Mouse (Mus musculus): ENCODE measurements around the gene Gja8. TPM values are rescaled to one million over a fixed set of nuclear protein-coding genes. Genes with fewer than 3 reads are reported as not detected.

Gene Gja8
- not detected for total RNA-seq (2022)

DNA sequence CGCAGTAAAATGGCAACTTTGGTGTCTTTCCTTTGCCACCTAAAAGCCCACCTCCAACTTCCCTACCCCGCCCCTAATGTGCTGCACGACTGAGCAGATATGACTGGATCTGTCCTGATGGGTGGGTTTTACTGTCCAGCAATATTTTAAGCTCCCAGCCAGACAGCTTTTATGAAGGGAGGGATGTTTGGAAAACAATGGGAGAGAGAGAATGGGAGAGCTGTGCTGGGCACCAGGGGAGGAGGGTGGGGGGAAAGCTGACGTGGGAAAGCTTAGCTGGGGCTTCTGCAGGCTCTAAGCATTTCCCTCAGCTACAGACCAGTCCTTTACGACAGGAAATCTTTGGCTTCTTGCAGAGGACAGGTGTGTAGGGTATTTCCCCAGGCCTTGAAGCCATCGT is at the start of gene Gja8:
Gene Gja8, minus strand, starts transcription at position 101 of the 400 bp plus-strand sequence.
- no peak for DNase-seq (ENCODE audit: low spot score in 2 of 2)

- DNase-seq (ENCODE audit: low spot score in 2 of 2) = no peak
Measured at GRCm38 (mm10) chr3:96974467-96974866, 48.6 kb upstream of the Gja8 start.

GRCm38 (mm10) chr3:96970986-96971385 is 45.2 kb upstream of the Gja8 start:
- DNase-seq (ENCODE audit: low spot score in 2 of 2) = no peak

- no peak for DNase-seq (ENCODE audit: low spot score in 2 of 2)
Measured at GRCm38 (mm10) chr3:96963088-96964034, 37.5 kb upstream of the Gja8 start.

DNA sequence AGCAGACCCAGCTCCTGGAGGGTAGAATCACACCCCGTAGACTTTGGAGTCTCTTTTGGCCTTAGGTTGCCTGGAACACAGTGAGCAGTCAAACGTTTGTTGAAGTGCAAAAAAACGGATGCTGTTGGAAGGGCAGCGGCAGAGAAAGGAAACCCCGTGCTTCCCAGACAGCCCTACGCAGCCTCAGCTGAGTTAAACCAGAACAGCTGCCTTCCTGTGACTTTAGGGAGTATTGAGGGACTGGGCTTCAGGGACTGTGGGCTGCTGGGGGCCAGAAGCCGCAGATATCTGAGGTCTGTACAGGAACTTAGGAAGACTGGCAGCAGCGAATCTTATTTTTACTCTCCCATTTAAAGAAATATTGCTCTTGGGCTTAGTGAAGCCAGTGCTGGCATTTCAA is 34.8 kb upstream of the Gja8 start:
- DNase-seq (ENCODE audit: low spot score in 2 of 2) = no peak

GRCm38 (mm10) chr3:96953489-96954233 is 27.8 kb upstream of the Gja8 start:
- DNase-seq (ENCODE audit: low spot score in 2 of 2) = no peak

- DNase-seq (ENCODE audit: low spot score in 2 of 2) = no peak
Measured at GRCm38 (mm10) chr3:96942706-96943105, 16.9 kb upstream of the Gja8 start.

DNA sequence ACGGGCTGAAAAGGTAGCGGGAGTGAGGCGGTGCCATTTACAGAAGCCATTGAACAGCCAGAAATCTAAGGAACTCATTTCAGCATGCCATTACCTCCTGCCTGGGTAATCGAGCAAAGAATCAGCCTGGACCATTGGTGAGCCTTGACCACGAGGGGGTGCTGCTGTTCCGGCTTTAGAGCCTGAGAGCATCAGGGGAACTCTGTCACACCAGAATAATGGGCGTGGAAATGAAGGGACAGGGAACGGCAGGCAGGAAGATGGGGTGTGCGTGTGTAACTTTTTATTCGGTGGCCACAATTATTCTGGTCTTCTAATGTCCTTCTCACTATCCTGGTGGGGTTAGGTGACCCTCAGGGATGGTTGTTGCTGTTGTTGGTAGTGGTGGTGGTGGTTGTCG is 12.9 kb upstream of the Gja8 start:
- peak; percentile 63 to 71 for DNase-seq (ENCODE audit: low spot score in 2 of 2)

DNA sequence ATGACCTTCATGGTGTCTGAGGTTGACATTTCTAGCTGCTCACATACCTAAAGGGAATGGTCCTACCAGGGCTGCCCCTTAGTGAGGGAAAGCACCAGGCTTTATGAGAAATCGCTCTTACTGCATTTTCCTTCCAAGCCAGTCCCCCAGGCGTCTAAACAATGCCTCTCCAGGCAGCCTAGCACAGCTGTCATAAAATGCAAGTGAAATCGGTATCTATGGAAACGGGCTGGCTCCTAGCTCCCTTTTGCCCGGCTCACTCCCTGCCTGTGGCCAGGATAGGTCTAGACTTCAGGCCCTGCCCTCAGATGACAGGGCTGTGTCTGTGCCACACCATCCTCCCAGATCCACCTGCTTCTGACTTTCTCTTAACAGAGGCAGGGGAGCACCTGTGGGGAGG is 11.8 kb upstream of the Gja8 start:
- no peak for DNase-seq (ENCODE audit: low spot score in 2 of 2)

GRCm38 (mm10) chr3:96936241-96936640 is 10.4 kb upstream of the Gja8 start:
- no peak for DNase-seq (ENCODE audit: low spot score in 2 of 2)

- DNase-seq (ENCODE audit: low spot score in 2 of 2) = no peak
Measured at GRCm38 (mm10) chr3:96931261-96931681, 5.5 kb upstream of the Gja8 start.

DNA sequence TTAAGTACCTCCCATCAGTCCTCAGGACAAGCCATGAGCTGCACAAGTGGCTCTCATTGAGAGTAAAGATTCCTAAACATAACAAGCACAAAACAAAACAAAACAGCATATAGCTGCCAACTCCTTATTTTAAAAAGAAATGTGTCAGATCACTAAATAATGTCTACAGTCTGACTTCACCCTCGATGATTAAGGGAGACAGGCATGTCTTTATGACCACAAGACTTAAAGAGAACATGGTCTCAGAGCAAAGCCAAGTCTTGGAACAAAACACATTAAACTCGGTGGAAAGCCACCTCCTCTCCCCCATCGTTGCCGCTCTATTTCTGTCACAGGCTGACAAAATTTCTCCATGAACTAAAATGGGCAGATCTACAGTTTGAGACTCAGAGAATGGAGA is 1.2 kb downstream of the Gja8 start:
- no peak for DNase-seq (ENCODE audit: low spot score in 2 of 2)

DNA sequence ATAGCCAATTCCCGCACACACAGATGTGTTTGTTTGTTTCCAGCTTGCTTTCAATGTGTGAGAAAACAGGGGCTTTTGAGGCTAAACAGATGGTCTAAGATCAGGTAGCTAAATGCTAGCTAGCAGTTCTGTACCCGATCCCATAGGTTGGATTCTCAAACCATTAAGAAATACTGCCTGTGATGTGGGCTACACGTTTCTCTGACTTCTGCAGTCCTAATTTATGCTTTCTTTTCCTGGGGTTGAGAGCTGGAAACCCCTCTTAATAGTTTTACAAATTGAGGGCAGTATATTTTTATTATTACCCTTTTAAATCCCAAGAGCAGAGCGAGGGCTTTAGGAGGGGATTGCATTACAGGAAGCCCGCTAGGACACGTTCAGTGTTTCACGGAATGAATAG is 4.8 kb downstream of the Gja8 start:
- DNase-seq (ENCODE audit: low spot score in 2 of 2) = no peak

GRCm38 (mm10) chr3:96905592-96905991 is 20.2 kb downstream of the Gja8 start:
- no peak for DNase-seq (ENCODE audit: low spot score in 2 of 2)

DNA sequence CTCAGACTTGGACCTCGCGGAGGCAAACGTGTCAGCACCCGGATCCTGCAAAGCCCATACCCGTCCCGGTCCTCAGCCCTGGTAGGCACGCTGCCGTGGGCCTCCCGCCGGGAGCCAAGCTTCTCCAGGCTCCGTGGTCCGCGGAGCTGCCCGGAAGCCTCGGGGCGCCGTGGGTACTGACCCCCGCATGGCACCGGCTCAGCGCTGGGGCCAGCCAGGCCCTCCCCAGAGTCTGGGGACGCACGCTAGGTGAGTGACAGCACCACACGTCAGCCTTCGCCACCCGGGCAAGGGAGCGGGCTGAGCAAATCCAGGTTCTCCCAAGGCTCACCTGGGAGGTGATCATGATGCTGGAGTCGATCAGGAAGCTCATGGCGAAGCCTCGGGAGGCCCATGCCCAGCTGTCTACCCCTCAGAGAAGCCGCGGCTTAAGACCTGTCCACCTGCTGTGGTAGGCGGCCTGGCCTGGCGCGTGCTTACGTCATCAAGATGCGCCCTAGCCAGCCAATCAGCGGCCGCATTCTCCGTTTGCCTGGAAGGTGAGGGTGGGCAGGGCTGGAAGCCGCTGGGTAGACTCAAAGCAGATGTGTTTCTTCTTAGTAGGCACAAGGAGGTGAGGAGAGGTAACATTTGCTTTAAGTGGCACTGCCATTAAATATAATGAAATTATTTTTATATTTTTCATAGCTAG is 20.8 kb downstream of the Gja8 start, which contains the start of gene Gpr89:
Gene Gpr89, minus strand, starts transcription at position 496 of the 691 bp plus-strand sequence.
- DNase-seq (ENCODE audit: low spot score in 2 of 2) = peak; percentile 83 to 84

- no peak for DNase-seq (ENCODE audit: low spot score in 2 of 2)
Measured at GRCm38 (mm10) chr3:96904393-96904792, 21.4 kb downstream of the Gja8 start, which contains the start of gene Gja5. Gja5 (plus strand) TSS chr3:96904693.

- DNase-seq (ENCODE audit: low spot score in 2 of 2) = no peak
Measured at GRCm38 (mm10) chr3:96902336-96902999, 23.4 kb downstream of the Gja8 start.

- no peak for DNase-seq (ENCODE audit: low spot score in 2 of 2)
Measured at GRCm38 (mm10) chr3:96883690-96884089, 42.1 kb downstream of the Gja8 start.

DNA sequence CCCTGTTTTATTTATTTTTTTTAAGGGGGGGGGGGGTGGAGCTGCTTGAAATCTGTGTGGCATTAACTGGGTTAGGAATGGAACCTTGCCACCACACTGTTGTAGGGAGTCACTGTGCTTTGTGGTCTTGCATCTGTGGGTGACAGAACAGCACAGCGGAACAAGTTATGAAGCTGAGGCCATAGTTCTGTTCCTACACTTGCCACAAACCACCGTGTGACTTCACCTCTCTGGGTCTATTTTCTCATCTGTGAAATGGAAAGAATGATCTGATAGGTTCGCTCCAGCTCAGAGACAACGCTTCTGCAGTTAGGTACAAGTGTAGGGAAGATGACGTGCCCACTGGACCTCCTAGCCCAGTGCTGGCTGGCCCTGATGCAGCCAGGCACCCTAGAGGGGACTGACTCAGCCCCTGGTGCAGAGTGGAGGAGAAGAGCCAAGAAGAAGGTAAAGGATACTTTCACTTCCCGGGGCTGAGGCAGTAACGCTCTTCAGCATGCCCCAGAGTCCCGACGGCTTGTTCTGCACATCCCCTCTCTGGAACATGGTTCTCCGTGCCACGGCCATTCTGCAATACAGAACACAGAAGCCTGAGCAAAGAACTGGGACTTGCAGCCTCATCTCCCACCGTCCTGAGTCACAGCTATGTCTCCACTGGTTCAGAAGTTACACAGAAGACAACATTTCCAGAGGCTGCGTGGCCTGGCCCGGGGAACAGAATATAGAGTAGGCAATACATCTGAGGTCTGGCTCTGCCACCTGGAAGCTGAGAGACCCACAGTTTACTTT is 43.6 kb downstream of the Gja8 start:
- no peak for DNase-seq (ENCODE audit: low spot score in 2 of 2)

DNA sequence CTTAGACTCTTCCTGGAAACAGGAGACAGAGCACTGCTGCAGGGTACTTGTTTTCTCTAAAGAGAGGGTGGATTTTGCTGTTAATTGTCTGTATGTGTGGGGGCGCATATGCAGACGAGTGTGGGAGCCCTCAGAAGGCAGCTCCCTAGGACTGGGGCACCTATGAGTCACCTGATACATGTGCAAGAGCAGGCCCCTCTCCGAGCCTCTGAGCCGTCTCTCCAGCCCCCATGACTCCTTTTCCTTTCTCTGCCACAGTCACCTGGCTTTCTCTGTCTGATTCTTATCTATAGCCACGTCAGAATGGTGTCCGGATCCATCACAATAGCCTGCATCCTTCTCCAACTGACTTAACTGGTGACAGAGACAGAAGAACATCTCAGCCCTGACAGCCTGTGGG is 44.3 kb downstream of the Gja8 start:
- no peak for DNase-seq (ENCODE audit: low spot score in 2 of 2)
